Mouse (Mus musculus) granulocyte monocyte progenitor cell, adult 5-6 weeks (primary cell): ENCODE data around the gene Plscr2. TPM values are rescaled to one million over a fixed set of nuclear protein-coding genes. Genes with fewer than 3 reads are reported as not detected.

Experiments
- ATAC-seq: replicated peaks from 2 replicates; pipeline ENCODE4 v1.8.0; 2016; ENCODE audit warnings: mild to moderate bottlenecking, moderate TSS enrichment, inconsistent platforms; ENCODE audit not compliant: poor library complexity, severe bottlenecking
- total RNA-seq, 2 experiments: library from RNA; stranded (forward) in 1 of 2; stranded (reverse) in 1 of 2; fragments of 200-712, 200-1000 nt in 1 of 2; fragments of >200 nt in 1 of 2; fragmentation: Nextera tagmentation in 1 of 2; gene quantifications; 2 replicates each; pipeline ENCODE4 v1.2.3; 2014 to 2017

Gene Plscr2
- total RNA-seq, 2 experiments from 2014 or later = not detected

DNA sequence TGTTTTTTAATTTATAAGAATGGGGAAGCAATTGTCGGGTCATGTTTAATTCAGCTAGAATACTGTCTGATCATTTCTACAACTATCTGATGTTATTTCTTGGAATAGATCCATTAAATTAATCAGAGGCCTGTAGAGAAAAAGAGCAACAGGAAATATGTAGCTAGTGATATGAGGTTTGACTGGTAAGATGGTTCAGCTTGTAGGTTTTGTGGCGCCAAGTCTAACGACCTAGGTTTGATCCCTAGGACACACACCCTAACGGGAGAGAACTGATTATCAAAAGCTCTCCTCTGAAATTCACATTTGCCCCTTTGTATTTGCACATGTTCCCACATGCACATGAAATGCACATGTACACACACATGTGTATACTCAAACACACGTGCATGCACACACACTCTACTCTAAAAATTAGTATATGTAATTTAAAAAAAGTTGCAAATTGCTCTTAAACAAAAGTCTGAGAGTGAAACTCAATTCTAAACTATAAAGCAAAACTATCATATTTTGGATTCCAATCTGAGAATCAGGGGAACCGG is 59.9 kb downstream of the Plscr2 start:
- ATAC-seq = no peak

DNA sequence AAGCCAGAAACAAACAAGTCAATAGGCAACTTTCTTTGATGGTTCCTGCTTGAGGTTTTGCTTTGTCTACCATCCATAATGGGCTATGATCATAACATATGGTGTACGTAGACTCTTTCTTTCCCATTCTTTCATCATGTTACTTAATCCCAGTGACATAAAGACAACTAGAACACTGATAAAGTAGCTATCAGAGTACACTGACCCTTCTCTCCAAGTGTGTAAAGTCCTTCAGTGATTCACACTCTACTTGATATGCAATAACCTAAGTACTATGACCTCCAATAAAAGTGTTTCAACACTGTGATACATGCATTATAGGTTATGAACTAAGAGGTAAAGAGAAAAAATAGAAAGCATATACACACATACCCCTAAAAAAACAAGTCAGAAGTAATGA is 61.7 kb downstream of the Plscr2 start:
- ATAC-seq = no peak

DNA sequence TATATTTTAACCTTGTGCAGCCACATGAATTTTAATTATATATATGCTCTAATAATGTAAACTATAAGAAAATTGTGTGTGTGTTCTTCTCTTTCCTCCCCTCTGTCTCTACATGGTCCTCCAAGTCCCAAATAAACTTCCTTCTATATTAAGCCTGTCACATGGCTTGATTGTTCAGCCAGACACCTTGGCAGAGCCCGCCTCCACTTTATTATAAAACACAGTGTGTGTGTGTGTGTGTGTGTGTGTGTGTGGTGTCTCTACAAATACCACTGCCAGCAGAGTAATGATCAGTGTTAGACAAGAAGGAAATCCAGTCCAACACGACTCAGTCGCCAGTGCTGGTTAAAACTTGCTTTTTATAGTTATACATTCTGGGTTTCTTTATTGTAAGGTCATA is 62.3 kb downstream of the Plscr2 start:
- no peak for ATAC-seq

DNA sequence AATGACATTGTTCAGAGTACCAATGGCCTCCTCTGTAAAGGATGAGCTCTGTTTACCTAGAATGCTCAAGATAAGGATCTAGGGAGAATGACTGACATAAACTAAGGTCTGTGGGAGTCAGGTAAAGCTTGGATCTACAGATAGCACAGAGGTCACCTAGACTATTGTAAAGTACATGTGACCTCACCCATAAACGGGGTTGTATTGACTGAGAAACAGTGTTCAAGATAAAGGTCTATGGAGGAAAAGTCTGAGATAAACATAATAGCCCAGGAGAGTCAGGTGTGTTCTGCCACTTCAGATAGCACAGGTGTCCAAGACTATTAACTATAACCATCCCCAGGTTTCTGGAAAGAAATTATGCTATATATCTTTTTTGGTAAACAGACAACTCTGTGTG is 63.6 kb downstream of the Plscr2 start:
- no peak for ATAC-seq

Other genes with a start within 250 kb of the Plscr2 start
- gene Plscr5, start 82.7 kb upstream of the Plscr2 start, total RNA-seq (2014; fragmentation: Nextera tagmentation) = not detected in 2 replicates
- not detected in 2 replicates for gene Plscr5, start 82.7 kb upstream of the Plscr2 start, total RNA-seq (2017)
- 30.2 and 32.0 TPM in 2 replicates for gene Plscr1, start 25.9 kb upstream of the Plscr2 start, total RNA-seq (2014; fragmentation: Nextera tagmentation)
- gene Plscr1, start 25.9 kb upstream of the Plscr2 start, total RNA-seq (2017) = 21.6 and 27.5 TPM in 2 replicates
- gene 1700057G04Rik, start 33.8 kb downstream of the Plscr2 start, total RNA-seq (2014; fragmentation: Nextera tagmentation) = not detected in 2 replicates
- not detected in 2 replicates for gene 1700057G04Rik, start 33.8 kb downstream of the Plscr2 start, total RNA-seq (2017)
- not detected in 2 replicates for gene Plscr4, start 181.8 kb downstream of the Plscr2 start, total RNA-seq (2014; fragmentation: Nextera tagmentation)
- gene Plscr4, start 181.8 kb downstream of the Plscr2 start, total RNA-seq (2017) = 0.04 TPM in 1 of 2 replicates, not detected in the other